Mouse (Mus musculus): ENCODE data around the gene Lnpep. TPM values are rescaled to one million over a fixed set of nuclear protein-coding genes. Genes with fewer than 3 reads are reported as not detected.
A peak's percentile ranks its signal among the peaks of the same experiment; 100 is the strongest.
"Not testable (repeated sequence)": the region's sequence is repeated elsewhere in the genome, so short reads cannot be mapped to it uniquely, and the experiment has no call there.

Gene Lnpep
- polyA plus RNA-seq, 1 experiment from 2014 or later: 18.1 TPM

- H3K4me3 ChIP-seq (ENCODE audit: control insufficient read depth in 1 of 2, insufficient read depth in 1 of 2, low read depth in 1 of 2, low read length in 2 of 2): no peak overlapping the region
- no peak overlapping the region for H3K27ac ChIP-seq (replicated peaks in 1 of 2; ENCODE audit: control insufficient read depth in 1 of 2, insufficient read depth in 1 of 2, low read depth in 2 of 2, low read length in 2 of 2)
- no peak for ATAC-seq (ENCODE audit: insufficient number of reproducible peaks, insufficient read depth, low FRiP score, low read depth)
- no peaks in the 10 kb centered on the region for H3K36me3 ChIP-seq (ENCODE audit: control insufficient read depth, insufficient read depth, low read length)
- no peak overlapping the region for H3K9ac ChIP-seq (ENCODE audit: low read length)
- WGBS: 77% methylated on average over 2 of the region's 2 CpGs
- H3K4me1 ChIP-seq (ENCODE audit: control insufficient read depth in 2 of 2, insufficient read depth in 2 of 2, low read length in 2 of 2): no peaks in the 10 kb centered on the region
- no peak overlapping the region for H3K4me2 ChIP-seq (ENCODE audit: low read length)
- no peaks in the 10 kb centered on the region for H3K9me3 ChIP-seq (ENCODE audit: control insufficient read depth, low read length)
- H3K27me3 ChIP-seq (ENCODE audit: control insufficient read depth, insufficient read depth, low read length): no peaks in the 10 kb centered on the region
Observed at GRCm38 (mm10) chr17:17634033-17634432, 9.2 kb upstream of the Lnpep start.

GRCm38 (mm10) chr17:17631985-17632384 lies 7.1 kb upstream of the Lnpep start:
- Histone ChIP-seq H3K27me3 (ENCODE audit: control insufficient read depth, insufficient read depth, low read length) (no peaks in the 10 kb centered on the region), H3K4me2 (ENCODE audit: low read length) (no peak overlapping the region), H3K4me3 (ENCODE audit: control insufficient read depth in 1 of 2, insufficient read depth in 1 of 2, low read depth in 1 of 2, low read length in 2 of 2) (no peak overlapping the region), H3K27ac (replicated peaks in 1 of 2; ENCODE audit: control insufficient read depth in 1 of 2, insufficient read depth in 1 of 2, low read depth in 2 of 2, low read length in 2 of 2) (no peak overlapping the region), H3K9me3 (ENCODE audit: control insufficient read depth, low read length) (no peaks in the 10 kb centered on the region), H3K9ac (ENCODE audit: low read length) (no peak overlapping the region), H3K36me3 (ENCODE audit: control insufficient read depth, insufficient read depth, low read length) (no peaks in the 10 kb centered on the region), H3K4me1 (ENCODE audit: control insufficient read depth in 2 of 2, insufficient read depth in 2 of 2, low read length in 2 of 2) (no peaks in the 10 kb centered on the region)
- no peak for ATAC-seq (ENCODE audit: insufficient number of reproducible peaks, insufficient read depth, low FRiP score, low read depth)

GRCm38 (mm10) chr17:17628237-17628879 lies 3.5 kb upstream of the Lnpep start:
- WGBS: 96% methylated on average over 7 of the region's 7 CpGs
- ATAC-seq (ENCODE audit: insufficient number of reproducible peaks, insufficient read depth, low FRiP score, low read depth); H3K4me2 ChIP-seq (ENCODE audit: low read length); H3K9me3 ChIP-seq (ENCODE audit: control insufficient read depth, low read length); H3K4me1 ChIP-seq (ENCODE audit: control insufficient read depth in 2 of 2, insufficient read depth in 2 of 2, low read length in 2 of 2); H3K36me3 ChIP-seq (ENCODE audit: control insufficient read depth, insufficient read depth, low read length); H3K27ac ChIP-seq (replicated peaks in 1 of 2; ENCODE audit: control insufficient read depth in 1 of 2, insufficient read depth in 1 of 2, low read depth in 2 of 2, low read length in 2 of 2); H3K4me3 ChIP-seq (ENCODE audit: control insufficient read depth in 1 of 2, insufficient read depth in 1 of 2, low read depth in 1 of 2, low read length in 2 of 2); H3K9ac ChIP-seq (ENCODE audit: low read length); H3K27me3 ChIP-seq (ENCODE audit: control insufficient read depth, insufficient read depth, low read length): not testable (repeated sequence)

- no peak overlapping the region for H3K4me2 ChIP-seq (ENCODE audit: low read length)
- no peak for ATAC-seq (ENCODE audit: insufficient number of reproducible peaks, insufficient read depth, low FRiP score, low read depth)
- no peaks in the 10 kb centered on the region for H3K9me3 ChIP-seq (ENCODE audit: control insufficient read depth, low read length)
- no peaks in the 10 kb centered on the region for H3K27me3 ChIP-seq (ENCODE audit: control insufficient read depth, insufficient read depth, low read length)
- H3K27ac ChIP-seq (replicated peaks in 1 of 2; ENCODE audit: control insufficient read depth in 1 of 2, insufficient read depth in 1 of 2, low read depth in 2 of 2, low read length in 2 of 2): no peak overlapping the region
- no peak overlapping the region for H3K4me3 ChIP-seq (ENCODE audit: control insufficient read depth in 1 of 2, insufficient read depth in 1 of 2, low read depth in 1 of 2, low read length in 2 of 2)
- no peak overlapping the region for H3K9ac ChIP-seq (ENCODE audit: low read length)
- H3K4me1 ChIP-seq (ENCODE audit: control insufficient read depth in 2 of 2, insufficient read depth in 2 of 2, low read length in 2 of 2): peaks cover 0 to 5% of the 10 kb centered on the region in 2 experiments; a peak in 1 of 4 replicates
- H3K36me3 ChIP-seq (ENCODE audit: control insufficient read depth, insufficient read depth, low read length): no peaks in the 10 kb centered on the region
- 95% methylated on average over 2 of the region's 2 CpGs for WGBS
Observed at GRCm38 (mm10) chr17:17627558-17627957, 2.7 kb upstream of the Lnpep start.

- peak overlapping the region; percentile 100 for H3K27ac ChIP-seq (replicated peaks in 1 of 2; ENCODE audit: control insufficient read depth in 1 of 2, insufficient read depth in 1 of 2, low read depth in 2 of 2, low read length in 2 of 2)
- 21% methylated on average over 7 of the region's 7 CpGs for whole genome bisulfite sequencing
- no peaks in the 10 kb centered on the region for H3K9me3 ChIP-seq (ENCODE audit: control insufficient read depth, low read length)
- peak overlapping the region; percentile 94 to 100; a peak in 3 of 4 replicates for H3K4me3 ChIP-seq (ENCODE audit: control insufficient read depth in 1 of 2, insufficient read depth in 1 of 2, low read depth in 1 of 2, low read length in 2 of 2)
- H3K9ac ChIP-seq (ENCODE audit: low read length): peak overlapping the region; percentile 96
- H3K4me1 ChIP-seq (ENCODE audit: control insufficient read depth in 2 of 2, insufficient read depth in 2 of 2, low read length in 2 of 2): peaks cover 2 to 14% of the 10 kb centered on the region in 2 experiments; a peak in 3 of 4 replicates
- H3K4me2 ChIP-seq (ENCODE audit: low read length): peak overlapping the region; percentile 81
- H3K27me3 ChIP-seq (ENCODE audit: control insufficient read depth, insufficient read depth, low read length): no peaks in the 10 kb centered on the region
- H3K36me3 ChIP-seq (ENCODE audit: control insufficient read depth, insufficient read depth, low read length): no peaks in the 10 kb centered on the region
- no peak for ATAC-seq (ENCODE audit: insufficient number of reproducible peaks, insufficient read depth, low FRiP score, low read depth)
Observed at GRCm38 (mm10) chr17:17625887-17626679, 1.2 kb upstream of the Lnpep start.

- peak; percentile 96 for ATAC-seq (ENCODE audit: insufficient number of reproducible peaks, insufficient read depth, low FRiP score, low read depth)
- Histone ChIP-seq H3K9me3 (ENCODE audit: control insufficient read depth, low read length) (no peaks in the 10 kb centered on the region), H3K36me3 (ENCODE audit: control insufficient read depth, insufficient read depth, low read length) (no peaks in the 10 kb centered on the region), H3K4me1 (ENCODE audit: control insufficient read depth in 2 of 2, insufficient read depth in 2 of 2, low read length in 2 of 2) (peaks cover 2 to 17% of the 10 kb centered on the region in 2 experiments; a peak in 3 of 4 replicates), H3K27me3 (ENCODE audit: control insufficient read depth, insufficient read depth, low read length) (no peaks in the 10 kb centered on the region), H3K4me2 (ENCODE audit: low read length) (peak overlapping the region; percentile 81), H3K9ac (ENCODE audit: low read length) (peak overlapping the region; percentile 96), H3K27ac (replicated peaks in 1 of 2; ENCODE audit: control insufficient read depth in 1 of 2, insufficient read depth in 1 of 2, low read depth in 2 of 2, low read length in 2 of 2) (peak overlapping the region; percentile 100), H3K4me3 (ENCODE audit: control insufficient read depth in 1 of 2, insufficient read depth in 1 of 2, low read depth in 1 of 2, low read length in 2 of 2) (peak overlapping the region; percentile 94 to 100)
- under 1% methylated on average over 51 of the region's 51 CpGs for WGBS
Observed at GRCm38 (mm10) chr17:17624421-17624956, 361 bp downstream of the Lnpep start.

GRCm38 (mm10) chr17:17623890-17624420 lies 895 bp downstream of the Lnpep start:
- Histone ChIP-seq H3K27ac (replicated peaks in 1 of 2; ENCODE audit: control insufficient read depth in 1 of 2, insufficient read depth in 1 of 2, low read depth in 2 of 2, low read length in 2 of 2) (peak overlapping the region; percentile 100), H3K9ac (ENCODE audit: low read length) (peak overlapping the region; percentile 96), H3K36me3 (ENCODE audit: control insufficient read depth, insufficient read depth, low read length) (no peaks in the 10 kb centered on the region), H3K9me3 (ENCODE audit: control insufficient read depth, low read length) (no peaks in the 10 kb centered on the region), H3K4me2 (ENCODE audit: low read length) (peak overlapping the region; percentile 81), H3K4me1 (ENCODE audit: control insufficient read depth in 2 of 2, insufficient read depth in 2 of 2, low read length in 2 of 2) (peaks cover 3 to 21% of the 10 kb centered on the region in 2 experiments; a peak in 3 of 4 replicates), H3K27me3 (ENCODE audit: control insufficient read depth, insufficient read depth, low read length) (no peaks in the 10 kb centered on the region), H3K4me3 (ENCODE audit: control insufficient read depth in 1 of 2, insufficient read depth in 1 of 2, low read depth in 1 of 2, low read length in 2 of 2) (peak overlapping the region; percentile 94 to 100)
- peak; percentile 15 for ATAC-seq (ENCODE audit: insufficient number of reproducible peaks, insufficient read depth, low FRiP score, low read depth)
- under 1% methylated on average over 38 of the region's 42 CpGs for WGBS
